Mouse (Mus musculus) lung, postnatal 4 days (tissue): Measurements from ENCODE around the gene Cmtm8.

Experiments
- DNase-seq, 2 experiments: peaks; one replicate each; pipeline ENCODE4 v3.0.0; 2021

The Cmtm8 gene

GRCm38 (mm10) chr9:114844017-114844662 lies at the start of gene Cmtm8:
Gene Cmtm8, minus strand, starts transcription at chr9:114844156.
- peak; percentile 83 to 92 for DNase-seq

GRCm38 (mm10) chr9:114892974-114893373 lies 49.0 kb upstream of the Cmtm8 start:
- peak in 1 of 2 experiments; percentile 33 for DNase-seq

- no peak for DNase-seq
Observed at GRCm38 (mm10) chr9:114890377-114890776, 46.4 kb upstream of the Cmtm8 start.

- DNase-seq: no peak
Observed at GRCm38 (mm10) chr9:114888856-114889407, 45.0 kb upstream of the Cmtm8 start.

GRCm38 (mm10) chr9:114887699-114888098 lies 43.7 kb upstream of the Cmtm8 start:
- DNase-seq: peak in 1 of 2 experiments; percentile 54

GRCm38 (mm10) chr9:114885991-114886662 lies 42.2 kb upstream of the Cmtm8 start:
- peak; percentile 22 to 58 for DNase-seq

GRCm38 (mm10) chr9:114885564-114885963 lies 41.6 kb upstream of the Cmtm8 start:
- no peak for DNase-seq

GRCm38 (mm10) chr9:114881977-114882376 lies 38.0 kb upstream of the Cmtm8 start:
- no peak for DNase-seq

- no peak for DNase-seq
Observed at GRCm38 (mm10) chr9:114855327-114855726, 11.4 kb upstream of the Cmtm8 start.

- DNase-seq: no peak
Observed at GRCm38 (mm10) chr9:114854686-114855085, 10.7 kb upstream of the Cmtm8 start.

GRCm38 (mm10) chr9:114853336-114853735 lies 9.4 kb upstream of the Cmtm8 start:
- DNase-seq: peak; percentile 15 to 48

- peak; percentile 38 to 57 for DNase-seq
Observed at GRCm38 (mm10) chr9:114851419-114852190, 7.6 kb upstream of the Cmtm8 start.

- peak; percentile 70 to 78 for DNase-seq
Observed at GRCm38 (mm10) chr9:114843634-114844016, 331 bp downstream of the Cmtm8 start.

- DNase-seq: peak; percentile 62 to 74
Observed at GRCm38 (mm10) chr9:114842886-114843285, 1.1 kb downstream of the Cmtm8 start.

- DNase-seq: peak; percentile 48 to 69
Observed at GRCm38 (mm10) chr9:114842269-114842668, 1.7 kb downstream of the Cmtm8 start.

- peak in 1 of 2 experiments; percentile 46 for DNase-seq
Observed at GRCm38 (mm10) chr9:114838870-114839269, 5.1 kb downstream of the Cmtm8 start.

GRCm38 (mm10) chr9:114831527-114831926 lies 12.4 kb downstream of the Cmtm8 start:
- DNase-seq: no peak

GRCm38 (mm10) chr9:114830351-114830750 lies 13.6 kb downstream of the Cmtm8 start:
- no peak for DNase-seq

GRCm38 (mm10) chr9:114829669-114830068 lies 14.3 kb downstream of the Cmtm8 start:
- no peak for DNase-seq

- DNase-seq: no peak
Observed at GRCm38 (mm10) chr9:114828377-114828776, 15.6 kb downstream of the Cmtm8 start.

GRCm38 (mm10) chr9:114827242-114827852 lies 16.6 kb downstream of the Cmtm8 start:
- no peak for DNase-seq

GRCm38 (mm10) chr9:114824166-114824565 lies 19.8 kb downstream of the Cmtm8 start:
- no peak for DNase-seq
